Mouse (Mus musculus) MEL (cell line): ENCODE measurements around the gene Msi2. TPM values are rescaled to one million over a fixed set of nuclear protein-coding genes. Genes with fewer than 3 reads are reported as not detected.
A peak's percentile ranks its signal among the peaks of the same experiment; 100 is the strongest.

Source experiments
- DNase-seq: peaks from one replicate; pipeline ENCODE4 v3.0.0; 2011; ENCODE audit warnings: low read depth, low spot score
- H3K27ac ChIP-seq: 2 replicates; pipeline ENCODE4 v1.5.1; 2012; ENCODE audit warnings: low read depth, mild to moderate bottlenecking, control low read depth, low read length, moderate library complexity; ENCODE audit not compliant: control insufficient read depth
- H3K27me3 ChIP-seq, 2 experiments: fragments of 150-350 bp in 1 of 2; sonication (generic) in 1 of 2; 2 replicates each; pipeline ENCODE4 v1.6.1; 2012; ENCODE audit warnings: low read length in 2 of 2, mild to moderate bottlenecking in 2 of 2, improper control_type of control experiment in 1 of 2, moderate library complexity in 1 of 2; ENCODE audit not compliant: insufficient read depth in 2 of 2, control insufficient read depth in 1 of 2
- H3K36me3 ChIP-seq, 2 experiments: 2 replicates each; pipeline ENCODE4 v1.6.1; 2012 to 2014; ENCODE audit warnings: low read length in 2 of 2, improper control_type of control experiment in 1 of 2, inconsistent platforms in 1 of 2, mild to moderate bottlenecking in 1 of 2; ENCODE audit not compliant: insufficient read depth in 2 of 2, control insufficient read depth in 1 of 2
- H3K4me1 ChIP-seq, 2 experiments: fragments of 150-350 bp in 1 of 2; sonication (generic) in 1 of 2; 2 replicates each; pipeline ENCODE4 v1.6.1; 2012; ENCODE audit warnings: low read length in 2 of 2, improper control_type of control experiment in 1 of 2, mild to moderate bottlenecking in 1 of 2; ENCODE audit not compliant: insufficient read depth in 2 of 2, control insufficient read depth in 1 of 2
- H3K4me3 ChIP-seq, 2 experiments: fragments of 150-350 bp in 1 of 2; sonication (generic) in 1 of 2; 2 replicates each; pipeline ENCODE4 v1.5.1; 2012; ENCODE audit warnings: low read depth in 2 of 2, low read length in 2 of 2, mild to moderate bottlenecking in 2 of 2, moderate library complexity in 2 of 2, control low read depth in 1 of 2, improper control_type of control experiment in 1 of 2; ENCODE audit not compliant: control insufficient read depth in 1 of 2, insufficient read depth in 1 of 2
- H3K79me2 ChIP-seq: 2 replicates; pipeline ENCODE4 v1.6.1; 2012; ENCODE audit warnings: mild to moderate bottlenecking, low read length, moderate library complexity; ENCODE audit not compliant: control insufficient read depth, poor library complexity, insufficient read depth
- H3K9ac ChIP-seq: 2 replicates; pipeline ENCODE4 v1.6.1; 2012; ENCODE audit warnings: low read depth, mild to moderate bottlenecking, control low read depth, low read length, moderate library complexity; ENCODE audit not compliant: control insufficient read depth, poor library complexity, severe bottlenecking
- H3K9me3 ChIP-seq: fragments of 150-350 bp; sonication (generic); replicated peaks from 2 replicates; pipeline ENCODE4 v1.6.1; 2012; ENCODE audit warnings: mild to moderate bottlenecking, low read length, improper control_type of control experiment, moderate library complexity; ENCODE audit not compliant: insufficient read depth
- BHLHE40 ChIP-seq: IDR thresholded peaks from 2 replicates; pipeline ENCODE4 v1.6.1; 2012; ENCODE audit warnings: low read depth, mild to moderate bottlenecking, inconsistent platforms, low read length, improper control_type of control experiment, borderline replicate concordance
- E2F4 ChIP-seq: IDR thresholded peaks from 2 replicates; pipeline ENCODE4 v1.6.1; 2011; ENCODE audit warnings: low read depth, low read length, improper control_type of control experiment, borderline replicate concordance
- ELF1 ChIP-seq: IDR thresholded peaks from 2 replicates; pipeline ENCODE4 v1.6.1; 2014; ENCODE audit warnings: low read depth, mild to moderate bottlenecking, inconsistent platforms, low read length, improper control_type of control experiment, moderate library complexity
- HCFC1 ChIP-seq: IDR thresholded peaks from 2 replicates; pipeline ENCODE4 v1.6.1; 2012; ENCODE audit warnings: low read depth, mild to moderate bottlenecking, inconsistent platforms, low read length, improper control_type of control experiment, moderate library complexity
- MAFK ChIP-seq: IDR thresholded peaks from 2 replicates; pipeline ENCODE4 v1.6.1; 2011; ENCODE audit warnings: low read depth, mild to moderate bottlenecking, low read length, improper control_type of control experiment, borderline replicate concordance
- MAX ChIP-seq: IDR thresholded peaks from 2 replicates; pipeline ENCODE4 v1.6.1; 2011; ENCODE audit warnings: low read length, improper control_type of control experiment
- MXI1 ChIP-seq: IDR thresholded peaks from 2 replicates; pipeline ENCODE4 v1.6.1; 2011; ENCODE audit warnings: mild to moderate bottlenecking, low read depth, low read length, improper control_type of control experiment
- MYB ChIP-seq: IDR thresholded peaks from 2 replicates; pipeline ENCODE4 v1.6.1; 2011; ENCODE audit warnings: mild to moderate bottlenecking, low read depth, low read length, improper control_type of control experiment
- MYC ChIP-seq: IDR thresholded peaks from 2 replicates; pipeline ENCODE4 v1.6.1; 2011; ENCODE audit warnings: low read depth, mild to moderate bottlenecking, low read length, improper control_type of control experiment, moderate library complexity
- NELFE ChIP-seq: IDR thresholded peaks from 2 replicates; pipeline ENCODE4 v1.6.1; 2011; ENCODE audit warnings: low read depth, low read length, improper control_type of control experiment
- POLR2A ChIP-seq, 2 experiments: IDR thresholded peaks; 2 replicates each; pipeline ENCODE4 v1.6.1; 2011 to 2012; ENCODE audit warnings: low read length in 2 of 2, mild to moderate bottlenecking in 2 of 2, control low read depth in 1 of 2, improper control_type of control experiment in 1 of 2, low read depth in 1 of 2, moderate library complexity in 1 of 2; ENCODE audit not compliant: control insufficient read depth in 1 of 2, insufficient read depth in 1 of 2, poor library complexity in 1 of 2
- POLR2AphosphoS2 ChIP-seq: IDR thresholded peaks from 2 replicates; pipeline ENCODE4 v1.6.1; 2011; ENCODE audit warnings: low read length, improper control_type of control experiment
- RAD21 ChIP-seq: IDR thresholded peaks from 2 replicates; pipeline ENCODE4 v1.6.1; 2011; ENCODE audit warnings: mild to moderate bottlenecking, low read depth, low read length, improper control_type of control experiment
- SIN3A ChIP-seq: IDR thresholded peaks from 2 replicates; pipeline ENCODE4 v1.6.1; 2012; ENCODE audit warnings: low read length, improper control_type of control experiment, inconsistent platforms
- TBP ChIP-seq: IDR thresholded peaks from 2 replicates; pipeline ENCODE4 v1.8.0; 2011; ENCODE audit warnings: low read depth, low read length, improper control_type of control experiment
- USF1 ChIP-seq: IDR thresholded peaks from 2 replicates; pipeline ENCODE4 v1.6.1; 2014; ENCODE audit warnings: low read depth, mild to moderate bottlenecking, inconsistent platforms, low read length, improper control_type of control experiment, moderate library complexity
- ZKSCAN1 ChIP-seq: IDR thresholded peaks from 2 replicates; pipeline ENCODE4 v1.6.1; 2012; ENCODE audit warnings: low read depth, mild to moderate bottlenecking, inconsistent platforms, low read length, improper control_type of control experiment, moderate library complexity
- ZMIZ1 ChIP-seq: IDR thresholded peaks from 2 replicates; pipeline ENCODE4 v1.6.1; 2012; ENCODE audit warnings: low read depth, mild to moderate bottlenecking, inconsistent platforms, low read length, improper control_type of control experiment, moderate library complexity
- ZNF384 ChIP-seq: IDR thresholded peaks from 2 replicates; pipeline ENCODE4 v1.6.1; 2012; ENCODE audit warnings: low read depth, mild to moderate bottlenecking, inconsistent platforms, low read length, improper control_type of control experiment
- polyA plus RNA-seq, 2 experiments: library from polyadenylated mRNA; stranded (reverse) in 1 of 2; unstranded in 1 of 2; fragments of >175 nt in 1 of 2; fragments of >200 nt in 1 of 2; gene quantifications; 2 replicates each; pipeline versions ENCODE4 v1.2.1 to v1.2.4; 2012; ENCODE audit warnings: low replicate concordance in 2 of 2, low read depth in 1 of 2; ENCODE audit not compliant: insufficient read length in 2 of 2, insufficient read depth in 1 of 2, missing spikeins in 1 of 2
- total RNA-seq: library from RNA; depleted of rRNA; stranded (reverse); fragments of 300-350 nt; gene quantifications from 2 replicates; pipeline ENCODE4 v1.2.3, GENCODE M21; 2012

Gene Msi2
- total and polyA plus RNA-seq, 3 experiments, result 16.2 to 29.7 TPM; not detected in 1

- Histone ChIP-seq H3K27ac (peak overlapping the region; percentile 90), H3K9me3 (no peaks in the 10 kb centered on the region)
- TF ChIP-seq MAX (peak; percentile 89), E2F4 (no peak), USF1 (peak; percentile 52; the same call in 1 of the 2 replicates), NELFE (no peak), BHLHE40 (peak; percentile 60; the same call in 1 of the 2 replicates), MXI1 (peak; percentile 64; the same call in 1 of the 2 replicates), ZKSCAN1 (no peak), ELF1 (0 out of 2 replicates have a peak, but pooled peaks have one; percentile 7), MYC (peak; percentile 91), HCFC1 (no peak), POLR2AphosphoS2 (no peak), POLR2A (IDR thresholded peaks at IDR 0.05; ENCODE audit: control insufficient read depth in 1 of 2, insufficient read depth in 1 of 2, low read depth in 1 of 2, low read length in 2 of 2, poor library complexity in 1 of 2) (no peak), MAFK (no peak), ZNF384 (no peak), SIN3A (peak; percentile 66; the same call in 1 of the 2 replicates), MYB (no peak), ZMIZ1 (no peak)
- TF ChIP-seq, all 39 proteins: peak for 7
- no peaks in the 10 kb centered on the region for H3K79me2 ChIP-seq
- H3K9ac ChIP-seq, result peak overlapping the region; percentile 67
- no peaks in the 10 kb centered on the region for H3K27me3 ChIP-seq
- peaks cover 30 to 45% of the 10 kb centered on the region in 2 experiments for H3K4me1 ChIP-seq
- peak overlapping the region; percentile 23 to 35 for H3K4me3 ChIP-seq
- DNase-seq, result no peak
- peaks cover 0 to 38% of the 10 kb centered on the region in 2 experiments; a peak in 2 of 4 replicates for H3K36me3 ChIP-seq
Measured at GRCm38 (mm10) chr11:88598848-88599175, 119.5 kb downstream of the Msi2 start.

- H3K27ac ChIP-seq, result peak overlapping the region; percentile 90
- no peaks in the 10 kb centered on the region for H3K27me3 ChIP-seq
- peaks cover 25 to 40% of the 10 kb centered on the region in 2 experiments for H3K4me1 ChIP-seq
- H3K79me2 ChIP-seq, result no peaks in the 10 kb centered on the region
- DNase-seq, result peak; percentile 66
- peak overlapping the region; percentile 67 for H3K9ac ChIP-seq
- peaks cover 0 to 33% of the 10 kb centered on the region in 2 experiments; a peak in 2 of 4 replicates for H3K36me3 ChIP-seq
- TF ChIP-seq RAD21 (no peak), TBP (0 out of 2 replicates have a peak, but pooled peaks have one; percentile 3)
- H3K4me3 ChIP-seq, result no peak overlapping the region
- H3K9me3 ChIP-seq, result no peaks in the 10 kb centered on the region
Measured at GRCm38 (mm10) chr11:88598150-88598847, 120.0 kb downstream of the Msi2 start.
